Mouse (Mus musculus) frontal cortex, adult 2 months (tissue): ENCODE measurements around the gene Olfr156. TPM values are rescaled to one million over a fixed set of nuclear protein-coding genes. Genes with fewer than 3 reads are reported as not detected.

Experiments
- polyA plus RNA-seq: library from polyadenylated mRNA; depleted of rRNA; stranded (reverse); fragments of >200 nt; gene quantifications from 2 replicates; pipeline ENCODE4 v1.2.3, GENCODE M21; 2012; rRNA removed

Gene Olfr156
- polyA plus RNA-seq, 1 experiment, result not detected

Other genes with a start within 250 kb of the Olfr156 start
- gene Rgp1, start 245.2 kb downstream of the Olfr156 start, polyA plus RNA-seq, result 35.5 and 39.6 TPM in 2 replicates
- 85.8 and 91.4 TPM in 2 replicates for gene Gba2, start 245.0 kb downstream of the Olfr156 start, polyA plus RNA-seq
- gene Msmp, start 239.4 kb downstream of the Olfr156 start, polyA plus RNA-seq, result not detected in 2 replicates
- gene Npr2, start 192.0 kb downstream of the Olfr156 start, polyA plus RNA-seq, result 119 and 122 TPM in 2 replicates
- gene Spag8, start 170.3 kb downstream of the Olfr156 start, polyA plus RNA-seq, result 2.1 and 2.6 TPM in 2 replicates
- gene Hint2, start 167.4 kb downstream of the Olfr156 start, polyA plus RNA-seq, result 75.8 and 81.1 TPM in 2 replicates
- 35.5 and 38.0 TPM in 2 replicates for gene Tmem8b, start 154.9 kb downstream of the Olfr156 start, polyA plus RNA-seq
- 0.88 and 0.94 TPM in 2 replicates for gene Fam221b, start 154.8 kb downstream of the Olfr156 start, polyA plus RNA-seq
- gene Olfr70, start 123.1 kb downstream of the Olfr156 start, polyA plus RNA-seq, result not detected in 2 replicates
- not detected in 2 replicates for gene Olfr71, start 113.6 kb downstream of the Olfr156 start, polyA plus RNA-seq
- 1.9 and 2.8 TPM in 2 replicates for gene Hrct1, start 96.7 kb downstream of the Olfr156 start, polyA plus RNA-seq
- gene Spaar, start 93.9 kb downstream of the Olfr156 start, polyA plus RNA-seq, result 0.97 and 1.2 TPM in 2 replicates
- not detected in 2 replicates for gene Olfr159, start 52.9 kb downstream of the Olfr156 start, polyA plus RNA-seq
- not detected in 2 replicates for gene Olfr157, start 16.3 kb upstream of the Olfr156 start, polyA plus RNA-seq
- 0.08 TPM in 1 of 2 replicates, not detected in the other for gene Olfr155, start 27.7 kb upstream of the Olfr156 start, polyA plus RNA-seq
- 12.5 and 13.4 TPM in 2 replicates for gene Reck, start 51.6 kb upstream of the Olfr156 start, polyA plus RNA-seq
- gene Glipr2, start 133.5 kb upstream of the Olfr156 start, polyA plus RNA-seq, result 4.6 and 5.4 TPM in 2 replicates
- gene Ccin, start 159.6 kb upstream of the Olfr156 start, polyA plus RNA-seq, result 0.06 TPM in 1 of 2 replicates, not detected in the other
- gene Clta, start 180.6 kb upstream of the Olfr156 start, polyA plus RNA-seq, result 440 and 454 TPM in 2 replicates